Mouse (Mus musculus): ENCODE results near the gene Dlg5.

- TF ChIP-seq POLR2A (IDR thresholded peaks at IDR 0.05; ENCODE audit: control insufficient read depth, extremely low read depth, insufficient read depth, low read length, poor library complexity) (no peak), CTCF (IDR thresholded peaks at IDR 0.05; ENCODE audit: borderline replicate concordance, control insufficient read depth, extremely low read depth, insufficient read depth, low read length, poor library complexity) (no peak)
These were observed 56.1 kb downstream of the Dlg5 start for GRCm38 (mm10) chr14:24189598-24189997.
